Mouse (Mus musculus) forebrain, embryonic 11.5 days (tissue): ENCODE measurements around the gene Limd1. TPM values are rescaled to one million over a fixed set of nuclear protein-coding genes. Genes with fewer than 3 reads are reported as not detected.

Experiments
- ATAC-seq: fragments of 200-750 bp; cut with Nextera tagmentation; replicated peaks from 2 replicates; pipeline ENCODE4 v1.8.0; 2017; ENCODE audit warnings: moderate TSS enrichment; ENCODE audit not compliant: low FRiP score
- DNase-seq: peaks from one replicate; pipeline ENCODE4 v3.0.0-alpha.2; 2017; ENCODE audit warnings: low spot score
- H3K27ac ChIP-seq: fragments of 300-500 bp; sonication (generic); 2 replicates; pipeline ENCODE4 v1.5.1; 2014; ENCODE audit warnings: low read depth, low read length
- H3K27me3 ChIP-seq: fragments of 300-500 bp; sonication (generic); 2 replicates; pipeline ENCODE4 v1.6.1; 2014; ENCODE audit warnings: mild to moderate bottlenecking, low read length, mixed read lengths; ENCODE audit not compliant: control insufficient read depth, insufficient read depth
- H3K36me3 ChIP-seq: fragments of 300-500 bp; sonication (generic); 2 replicates; pipeline ENCODE4 v1.6.1; 2014; ENCODE audit warnings: mild to moderate bottlenecking, low read length, moderate library complexity, mixed read lengths; ENCODE audit not compliant: control insufficient read depth, insufficient read depth
- H3K4me1 ChIP-seq: fragments of 300-500 bp; sonication (generic); replicated peaks from 2 replicates; pipeline ENCODE4 v1.6.1; 2014; ENCODE audit warnings: low read length, mixed read lengths; ENCODE audit not compliant: control insufficient read depth, insufficient read depth
- H3K4me2 ChIP-seq: fragments of 300-500 bp; sonication (generic); 2 replicates; pipeline ENCODE4 v1.6.1; 2014; ENCODE audit warnings: low read depth, mild to moderate bottlenecking, low read length, moderate library complexity, mixed read lengths; ENCODE audit not compliant: severe bottlenecking
- H3K4me3 ChIP-seq: fragments of 300-500 bp; sonication (generic); 2 replicates; pipeline ENCODE4 v1.5.1; 2014; ENCODE audit warnings: low read depth, low read length
- H3K9ac ChIP-seq: fragments of 300-500 bp; sonication (generic); 2 replicates; pipeline ENCODE4 v1.6.1; 2014; ENCODE audit warnings: low read length
- H3K9me3 ChIP-seq: fragments of 300-500 bp; sonication (generic); 2 replicates; pipeline ENCODE4 v1.6.1; 2016; ENCODE audit warnings: low read length, mixed read lengths; ENCODE audit not compliant: control insufficient read depth
- WGBS: fragments of 180-500 bp; shearing (Covaris S2); extraction: QIAGEN DNeasy Blood & Tissue Kit; methylation state at CpG from one replicate; pipeline ENCODE4 v1.1.7; 2014; 5-methylcytosine and 5-hydroxymethylcytosine counted together
- polyA plus RNA-seq: library from polyadenylated mRNA; unstranded; fragments of >200 nt; fragmentation: Nextera tagmentation; extraction: Ambion mirVana; gene quantifications from 2 replicates; pipeline ENCODE4 v1.2.1, GENCODE M21; 2014

The Limd1 gene
- polyA plus RNA-seq, 1 experiment from 2014 or later: 52.3 TPM

DNA sequence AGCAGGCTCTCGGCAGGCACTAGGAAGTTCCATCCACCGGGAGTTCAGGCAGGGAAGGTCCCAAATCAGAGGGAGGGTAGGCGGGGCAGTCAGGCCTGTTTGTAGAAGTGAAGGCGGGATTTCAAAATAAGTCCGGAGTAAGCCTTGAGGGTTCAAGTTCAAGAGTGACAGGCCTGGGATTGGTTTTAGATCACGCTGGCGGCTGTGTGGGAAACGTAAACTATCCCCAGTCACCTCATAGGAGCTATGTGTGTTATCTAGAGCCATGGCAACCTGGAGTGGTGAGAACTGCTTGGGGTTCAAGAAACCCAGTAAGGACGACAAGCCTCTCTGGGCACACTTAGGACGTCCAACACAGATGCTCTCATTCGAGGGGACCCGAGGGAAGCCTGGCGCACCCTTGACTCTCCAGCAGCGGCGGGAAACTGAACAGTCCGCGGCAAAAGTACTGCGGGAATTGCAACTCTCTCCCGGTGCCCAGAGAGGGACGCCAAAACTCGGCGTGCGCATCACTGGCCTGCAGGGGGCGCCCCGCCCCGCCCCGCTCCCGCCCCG is 398 bp upstream of the Limd1 start:
- H3K27ac ChIP-seq: no peak overlapping the region
- peak; percentile 90 for DNase-seq
- WGBS: 0% methylated on average over 28 of the region's 29 CpGs
- H3K4me1 ChIP-seq: peaks cover 20% of the 10 kb centered on the region
- H3K9me3 ChIP-seq: no peaks in the 10 kb centered on the region
- peak overlapping the region; percentile 47; the same call in 1 of the 2 replicates for H3K9ac ChIP-seq
- peaks cover 2% of the 10 kb centered on the region; the same call in 1 of the 2 replicates for H3K36me3 ChIP-seq
- H3K27me3 ChIP-seq: no peaks in the 10 kb centered on the region
- H3K4me2 ChIP-seq: peak overlapping the region; percentile 61
- peak; percentile 82 for ATAC-seq
- peak overlapping the region; percentile 42 for H3K4me3 ChIP-seq

DNA sequence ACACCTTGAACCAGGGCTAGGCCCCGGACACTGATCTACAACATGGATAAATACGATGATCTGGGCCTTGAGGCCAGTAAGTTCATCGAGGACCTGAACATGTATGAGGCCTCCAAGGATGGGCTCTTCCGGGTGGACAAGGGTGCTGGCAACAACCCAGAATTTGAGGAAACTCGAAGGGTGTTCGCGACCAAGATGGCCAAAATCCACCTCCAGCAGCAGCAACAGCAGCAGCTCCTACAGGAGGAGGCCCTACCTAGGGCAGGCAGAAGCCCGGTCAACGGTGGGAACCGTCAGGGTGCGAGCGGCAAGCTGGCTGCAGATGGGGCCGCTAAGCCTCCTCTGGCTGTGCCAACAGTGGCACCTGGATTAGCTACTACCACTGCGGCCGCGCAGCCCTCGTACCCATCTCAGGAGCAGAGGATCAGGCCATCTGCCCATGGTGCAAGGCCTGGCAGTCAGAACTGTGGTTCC is 727 bp downstream of the Limd1 start:
- peak; percentile 68 for DNase-seq
- WGBS: 22% methylated on average over 17 of the region's 17 CpGs
- peak overlapping the region; percentile 42 for H3K4me3 ChIP-seq

DNA sequence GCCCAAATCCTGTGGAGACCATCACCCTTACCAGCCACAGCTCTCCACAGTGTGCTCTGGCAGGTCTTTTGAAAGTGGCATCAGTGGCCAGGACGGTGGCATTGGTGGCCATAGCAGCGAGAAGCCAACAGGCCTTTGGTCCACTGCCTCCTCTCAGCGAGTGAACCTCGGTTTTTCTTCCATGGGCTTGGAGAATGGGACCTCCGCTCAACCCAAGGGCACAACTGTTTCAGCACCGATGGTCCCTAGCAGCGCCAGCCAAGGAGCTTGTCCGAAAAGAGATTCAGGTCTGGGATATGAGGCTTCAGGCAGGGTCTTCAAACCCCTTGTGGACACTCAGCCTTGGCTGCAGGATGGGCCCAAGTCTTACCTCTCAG is 1.4 kb downstream of the Limd1 start:
- H3K9ac ChIP-seq: peak overlapping the region; percentile 57; the same call in 1 of the 2 replicates
- H3K4me1 ChIP-seq: peaks cover 20% of the 10 kb centered on the region
- H3K4me3 ChIP-seq: peak overlapping the region; percentile 42
- H3K27me3 ChIP-seq: no peaks in the 10 kb centered on the region
- peaks cover 2% of the 10 kb centered on the region; the same call in 1 of the 2 replicates for H3K36me3 ChIP-seq
- 87% methylated on average over 8 of the region's 8 CpGs for WGBS
- peak overlapping the region; percentile 55 for H3K4me2 ChIP-seq
- H3K9me3 ChIP-seq: no peaks in the 10 kb centered on the region
- no peak overlapping the region for H3K27ac ChIP-seq
- no peak for DNase-seq
- no peak for ATAC-seq

More for the DNA sequence above, 727 bp downstream of the Limd1 start:
- Histone ChIP-seq H3K9ac (peak overlapping the region; percentile 57), H3K9me3 (no peaks in the 10 kb centered on the region), H3K27ac (no peak overlapping the region), H3K27me3 (no peaks in the 10 kb centered on the region), H3K36me3 (peaks cover 2% of the 10 kb centered on the region; the same call in 1 of the 2 replicates), H3K4me2 (peak overlapping the region; percentile 55), H3K4me1 (peaks cover 20% of the 10 kb centered on the region)
- ATAC-seq: peak; percentile 16

DNA sequence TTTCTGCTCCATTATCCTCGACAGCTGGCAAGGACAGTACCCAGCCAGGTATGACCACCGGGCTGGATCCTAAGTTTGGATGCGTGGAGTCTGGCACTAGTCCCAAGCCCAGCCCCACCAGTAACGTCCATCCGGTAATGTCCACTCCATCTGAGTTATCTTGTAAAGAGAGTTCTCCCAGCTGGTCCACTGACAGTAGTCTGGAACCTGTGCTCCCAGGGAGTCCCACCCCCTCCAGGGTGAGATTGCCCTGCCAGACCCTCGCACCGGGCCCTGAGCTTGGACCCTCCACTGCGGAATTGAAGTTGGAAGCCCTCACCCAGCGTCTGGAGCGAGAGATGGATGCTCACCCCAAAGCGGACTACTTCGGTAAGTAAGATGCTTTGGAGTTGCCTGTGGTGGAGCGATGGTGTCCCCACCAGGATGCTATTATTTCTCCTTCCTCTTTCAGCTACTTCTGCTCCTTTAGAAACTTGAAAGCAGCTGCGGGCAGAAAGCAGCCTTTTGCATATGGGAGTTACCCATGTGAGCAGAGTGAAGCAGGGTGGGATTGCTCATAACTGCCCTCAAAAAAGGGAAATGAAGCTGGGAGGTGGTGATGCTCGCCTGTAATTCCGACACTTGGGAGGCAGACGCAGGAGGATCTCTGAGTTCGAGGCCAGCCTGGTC is 1.9 kb downstream of the Limd1 start:
- Histone ChIP-seq H3K4me1 (peaks cover 20% of the 10 kb centered on the region), H3K9ac (no peak overlapping the region), H3K4me3 (peak overlapping the region; percentile 42), H3K4me2 (peak overlapping the region; percentile 55), H3K27me3 (no peaks in the 10 kb centered on the region), H3K9me3 (no peaks in the 10 kb centered on the region), H3K27ac (no peak overlapping the region), H3K36me3 (peaks cover 2% of the 10 kb centered on the region; the same call in 1 of the 2 replicates)
- ATAC-seq (no peak), DNase-seq (no peak)
- WGBS: 89% methylated on average over 18 of the region's 18 CpGs

DNA sequence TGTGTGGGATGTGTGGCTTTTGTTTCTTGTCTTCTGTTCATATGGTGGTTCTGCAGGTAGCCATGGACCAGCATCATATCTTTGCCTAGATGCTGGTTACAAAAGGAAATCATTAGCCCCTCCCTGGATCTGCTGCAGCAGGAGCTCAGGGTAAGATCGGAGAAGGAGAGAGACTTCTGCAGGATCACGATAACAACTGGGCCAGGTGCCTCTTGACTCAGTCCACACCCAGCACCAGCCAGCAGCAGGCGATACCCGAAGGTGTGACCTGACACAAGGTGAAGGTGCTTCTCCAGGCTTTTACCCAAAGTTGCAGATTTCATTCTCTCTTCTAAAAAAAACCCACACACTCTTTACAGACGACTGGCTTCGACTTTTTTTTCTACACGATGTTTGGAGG is 2.6 kb downstream of the Limd1 start:
- Histone ChIP-seq H3K27me3 (no peaks in the 10 kb centered on the region), H3K4me2 (peak overlapping the region; percentile 55), H3K27ac (no peak overlapping the region), H3K9me3 (no peaks in the 10 kb centered on the region), H3K36me3 (peaks cover 2% of the 10 kb centered on the region; the same call in 1 of the 2 replicates), H3K9ac (no peak overlapping the region), H3K4me1 (peaks cover 20% of the 10 kb centered on the region), H3K4me3 (peak overlapping the region; percentile 42; the same call in 1 of the 2 replicates)
- DNase-seq (no peak), ATAC-seq (no peak)
- 85% methylated on average over 7 of the region's 7 CpGs for WGBS

DNA sequence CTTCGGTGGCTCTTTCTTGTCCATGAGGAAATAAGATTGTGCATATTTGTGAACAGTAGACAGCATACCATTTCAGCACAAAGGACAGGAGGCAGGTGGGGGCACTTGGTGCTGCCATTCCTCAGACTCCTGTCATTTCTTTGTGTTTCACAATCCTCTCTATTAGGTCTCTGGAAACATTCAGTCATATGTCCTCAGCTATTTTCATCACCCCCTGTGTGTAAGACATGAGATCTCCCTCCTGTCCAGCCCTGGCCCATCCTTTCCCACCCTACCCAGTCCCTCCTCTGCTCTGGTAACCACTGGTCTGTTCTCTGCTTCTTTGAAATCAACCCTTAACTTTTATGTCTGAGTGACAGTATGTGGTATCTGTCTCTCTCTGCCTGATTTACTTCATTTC is 5.1 kb downstream of the Limd1 start:
- ATAC-seq (no peak), DNase-seq (no peak)
- Histone ChIP-seq H3K4me1 (peaks cover 17% of the 10 kb centered on the region), H3K9me3 (no peaks in the 10 kb centered on the region), H3K27ac (no peak overlapping the region), H3K4me2 (no peak overlapping the region), H3K4me3 (no peak overlapping the region), H3K36me3 (peaks cover 2% of the 10 kb centered on the region; the same call in 1 of the 2 replicates), H3K27me3 (no peaks in the 10 kb centered on the region), H3K9ac (no peak overlapping the region)
- 100% methylated on average over 1 of the region's 1 CpGs for WGBS

DNA sequence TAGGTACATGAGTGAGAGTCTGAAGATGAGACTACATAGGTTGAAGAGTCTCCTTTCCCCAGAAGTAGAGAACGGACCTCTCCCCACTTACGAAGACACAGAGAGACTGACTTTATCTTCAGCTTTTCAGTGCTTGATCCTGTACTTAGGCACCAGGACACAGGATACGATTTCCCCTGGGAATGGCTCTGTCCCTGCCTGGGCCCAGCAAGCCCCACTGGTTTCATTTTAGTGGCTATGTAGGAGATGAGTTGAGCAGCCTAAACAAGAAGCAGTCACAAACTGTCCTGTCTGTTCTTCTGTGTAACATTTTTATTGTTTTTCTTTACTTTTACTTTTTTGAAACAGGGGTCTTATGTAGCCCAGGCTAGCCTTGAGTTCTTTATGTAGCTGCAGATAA is 6.3 kb downstream of the Limd1 start:
- no peak overlapping the region for H3K9ac ChIP-seq
- H3K4me2 ChIP-seq: no peak overlapping the region
- WGBS: 89% methylated on average over 3 of the region's 3 CpGs
- peaks cover 15% of the 10 kb centered on the region for H3K4me1 ChIP-seq
- no peak for ATAC-seq
- H3K27ac ChIP-seq: no peak overlapping the region
- H3K9me3 ChIP-seq: no peaks in the 10 kb centered on the region
- no peaks in the 10 kb centered on the region for H3K27me3 ChIP-seq
- peaks cover 2% of the 10 kb centered on the region; the same call in 1 of the 2 replicates for H3K36me3 ChIP-seq
- no peak for DNase-seq
- no peak overlapping the region for H3K4me3 ChIP-seq

DNA sequence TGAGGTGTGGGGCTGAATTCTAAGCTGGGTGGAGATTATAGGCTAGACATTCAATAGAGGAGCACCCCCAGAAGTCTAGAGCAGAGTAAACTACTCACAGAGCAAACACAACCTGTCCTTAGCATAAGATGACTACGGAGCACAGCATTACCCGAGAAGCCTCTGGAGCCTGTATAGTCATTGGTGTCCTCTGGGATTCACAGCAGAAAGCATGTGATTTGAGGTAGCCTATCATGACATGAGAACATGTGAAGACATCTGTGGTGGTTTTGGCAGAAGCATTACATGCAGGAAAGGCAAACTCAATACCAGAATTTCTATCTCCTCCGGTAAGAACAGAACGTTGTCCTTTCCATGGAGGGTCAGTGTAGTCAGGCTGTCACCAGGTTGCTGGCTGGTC is 7.1 kb downstream of the Limd1 start:
- WGBS: 93% methylated on average over 4 of the region's 4 CpGs
- ATAC-seq (no peak), DNase-seq (no peak)
- no peaks in the 10 kb centered on the region for H3K9me3 ChIP-seq
- H3K27ac ChIP-seq: no peak overlapping the region
- H3K4me3 ChIP-seq: no peak overlapping the region
- no peak overlapping the region for H3K4me2 ChIP-seq
- H3K4me1 ChIP-seq: peaks cover 9% of the 10 kb centered on the region
- no peak overlapping the region for H3K9ac ChIP-seq
- H3K36me3 ChIP-seq: peaks cover 2% of the 10 kb centered on the region; the same call in 1 of the 2 replicates
- H3K27me3 ChIP-seq: no peaks in the 10 kb centered on the region
